Mouse (Mus musculus) c-Kit-negative CD71-positive TER-119-positive erythroid progenitor cells, embryonic 14.5 days (primary cell): ENCODE measurements at regions not wholly inside any gene's neighbourhood (a gene's known extent, or its start where the extent isn't known, plus 50 kb on each side); places are given as distances from the start of the nearest gene placed in this dataset.

Experiments
- DNase-seq: peaks from one replicate; pipeline ENCODE4 v3.0.0-alpha.2; 2013; ENCODE audit warnings: low read depth, low spot score

DNA sequence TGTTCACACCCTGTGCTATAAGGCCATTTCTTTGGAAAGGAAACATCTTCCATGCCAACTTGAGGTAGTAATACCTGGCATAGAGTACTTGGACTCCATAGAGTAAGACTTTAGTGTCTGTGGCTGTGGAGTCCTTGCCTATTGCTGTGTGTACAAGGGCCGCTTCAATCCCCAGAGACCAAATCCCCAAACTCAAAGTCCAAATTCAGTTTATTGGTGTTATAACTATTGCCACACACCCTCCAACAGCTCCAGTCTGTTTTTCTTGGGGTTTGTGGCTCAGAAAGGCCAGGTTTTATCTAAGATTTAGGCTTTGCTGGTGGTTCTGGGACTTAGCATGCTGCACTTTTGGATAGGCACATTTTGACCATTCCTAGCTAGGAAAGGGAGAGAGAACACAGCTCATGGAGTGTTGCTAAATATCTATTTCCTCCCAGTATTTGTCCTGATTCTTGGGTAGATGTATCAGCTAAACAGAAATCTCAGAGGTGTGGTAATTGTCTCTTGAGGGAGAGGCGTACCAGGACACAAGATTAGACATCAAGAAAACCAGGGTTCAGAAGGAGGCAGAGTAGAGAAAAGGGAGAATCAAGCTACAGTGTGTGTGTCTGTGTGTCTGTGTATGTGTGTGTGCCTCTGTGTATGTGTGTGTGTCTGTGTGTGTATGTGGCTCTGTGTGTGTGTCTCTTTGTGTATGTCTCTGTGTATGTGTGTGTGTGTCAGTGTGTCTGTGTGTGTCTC is 65.3 kb upstream of the Parp11 start:
- DNase-seq, result no peak

- DNase-seq, result no peak
Observed at GRCm38 (mm10) chr6:127391258-127392011, 55.2 kb upstream of the Parp11 start.

- DNase-seq, result no peak
Observed at GRCm38 (mm10) chr6:127392012-127392798, 54.4 kb upstream of the Parp11 start.

- DNase-seq, result no peak
Observed at GRCm38 (mm10) chr6:127392799-127393172, 53.9 kb upstream of the Parp11 start.

DNA sequence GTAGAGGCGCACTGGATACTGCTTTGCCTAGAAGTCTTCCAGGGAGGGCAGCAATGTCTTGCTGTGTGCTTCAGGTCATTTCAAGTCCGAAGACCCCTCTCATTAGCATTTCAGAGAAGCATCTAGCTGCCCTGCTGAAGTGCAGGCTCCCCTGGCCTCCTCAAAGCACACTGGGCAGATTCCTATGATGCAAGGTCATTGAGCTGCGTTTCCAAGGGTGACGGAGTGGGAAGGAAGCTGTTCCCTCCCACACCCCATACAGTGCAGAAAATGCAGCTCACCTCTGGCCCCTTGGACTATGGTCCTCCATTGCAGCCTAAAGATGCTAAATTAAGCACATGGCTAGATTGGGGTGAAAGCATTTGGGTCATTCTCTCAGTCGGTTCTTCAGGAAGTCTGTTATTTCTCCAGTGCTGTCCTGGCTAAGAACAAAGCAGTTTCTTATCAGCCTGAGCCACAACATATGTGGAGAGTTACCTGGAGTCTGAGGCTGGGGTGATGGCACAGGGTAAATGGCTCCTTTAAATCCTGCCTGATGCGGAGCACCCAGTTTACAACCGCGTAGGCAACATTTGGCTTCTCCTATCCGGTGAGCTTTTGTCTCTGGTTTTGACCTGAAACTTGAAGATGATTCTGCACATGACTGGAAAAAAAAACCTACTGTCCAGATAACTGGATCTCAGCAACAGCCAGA is 52.6 kb upstream of the Parp11 start:
- DNase-seq, result no peak
